Mouse (Mus musculus): ENCODE measurements around the gene Dennd1b. TPM values are rescaled to one million over a fixed set of nuclear protein-coding genes. Genes with fewer than 3 reads are reported as not detected.

Gene Dennd1b
- polyA plus RNA-seq (2015; fragmentation: Illumina TruSeq; extraction: RNeasy Lipid Tissue Mini Kit (QIAGEN cat#74804); ENCODE audit: insufficient read depth, low read depth, low replicate concordance), result 1.4 TPM

DNA sequence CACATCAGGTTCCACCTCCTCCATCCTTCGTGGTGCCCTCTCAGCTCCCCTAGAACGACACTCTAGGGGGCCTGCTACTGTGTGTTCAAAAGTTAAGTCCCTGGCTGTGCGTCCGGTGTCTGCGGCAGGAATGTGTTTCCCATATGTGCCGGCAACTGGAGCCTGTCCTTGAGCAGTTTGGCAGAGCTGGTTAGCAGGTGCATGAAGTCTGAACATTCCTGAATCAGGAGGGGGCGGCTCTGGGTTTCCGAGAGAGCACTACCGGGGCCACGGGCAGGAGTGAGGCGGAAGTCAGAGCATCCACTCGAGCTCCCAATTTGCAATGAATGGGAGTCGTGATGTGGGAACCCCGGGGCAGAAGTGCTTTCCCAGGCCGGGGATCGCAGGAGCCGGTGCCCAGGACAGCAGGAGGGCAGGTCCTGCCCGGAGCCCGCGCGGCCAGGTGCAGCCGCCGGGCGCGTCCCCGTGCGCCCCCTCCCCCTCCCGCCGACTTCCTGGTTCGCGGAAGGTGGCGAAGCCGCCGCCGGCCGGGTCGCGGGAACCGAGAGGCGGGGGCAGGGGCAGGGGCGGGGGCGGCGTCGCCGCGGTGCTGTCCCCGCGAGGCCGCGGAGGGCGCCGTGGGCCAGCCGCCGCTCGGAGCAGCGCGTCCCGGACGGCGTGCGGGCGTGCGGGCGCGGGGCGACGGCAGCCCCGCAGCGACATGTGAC, at the start of gene Dennd1b:
TSS of gene Dennd1b (plus strand) at position 275 of the 707 bp plus-strand sequence.

Other genes starting within 250 kb of the Dennd1b start
- gene Lhx9, start 114.9 kb upstream of the Dennd1b start, polyA plus RNA-seq (2015; fragmentation: Illumina TruSeq; extraction: RNeasy Lipid Tissue Mini Kit (QIAGEN cat#74804); ENCODE audit: insufficient read depth, low read depth, low replicate concordance), result not detected
- 5.4 TPM for gene 2310009B15Rik, start 106.6 kb upstream of the Dennd1b start, polyA plus RNA-seq (2015; fragmentation: Illumina TruSeq; extraction: RNeasy Lipid Tissue Mini Kit (QIAGEN cat#74804); ENCODE audit: insufficient read depth, low read depth, low replicate concordance)

Measured in pancreas, adult 10 weeks (tissue).